Mouse (Mus musculus) activated CD4-positive, CD25-positive, alpha-beta regulatory T cell (primary cell): ENCODE data around the gene Spem1. TPM values are rescaled to one million over a fixed set of nuclear protein-coding genes. Genes with fewer than 3 reads are reported as not detected.

ENCODE experiments used
- polyA plus RNA-seq, 2 experiments: library from polyadenylated mRNA; unstranded; fragments of 100-300 nt; shearing (Covaris generic); gene quantifications; one replicate each; pipeline ENCODE4 v1.2.1; 2017

Spem1 gene
- polyA plus RNA-seq: not detected

GRCm38 (mm10) chr11:69822080-69822479, at the start of gene Spem1:
Gene Spem1, minus strand, starts transcription at chr11:69822180.

DNA sequence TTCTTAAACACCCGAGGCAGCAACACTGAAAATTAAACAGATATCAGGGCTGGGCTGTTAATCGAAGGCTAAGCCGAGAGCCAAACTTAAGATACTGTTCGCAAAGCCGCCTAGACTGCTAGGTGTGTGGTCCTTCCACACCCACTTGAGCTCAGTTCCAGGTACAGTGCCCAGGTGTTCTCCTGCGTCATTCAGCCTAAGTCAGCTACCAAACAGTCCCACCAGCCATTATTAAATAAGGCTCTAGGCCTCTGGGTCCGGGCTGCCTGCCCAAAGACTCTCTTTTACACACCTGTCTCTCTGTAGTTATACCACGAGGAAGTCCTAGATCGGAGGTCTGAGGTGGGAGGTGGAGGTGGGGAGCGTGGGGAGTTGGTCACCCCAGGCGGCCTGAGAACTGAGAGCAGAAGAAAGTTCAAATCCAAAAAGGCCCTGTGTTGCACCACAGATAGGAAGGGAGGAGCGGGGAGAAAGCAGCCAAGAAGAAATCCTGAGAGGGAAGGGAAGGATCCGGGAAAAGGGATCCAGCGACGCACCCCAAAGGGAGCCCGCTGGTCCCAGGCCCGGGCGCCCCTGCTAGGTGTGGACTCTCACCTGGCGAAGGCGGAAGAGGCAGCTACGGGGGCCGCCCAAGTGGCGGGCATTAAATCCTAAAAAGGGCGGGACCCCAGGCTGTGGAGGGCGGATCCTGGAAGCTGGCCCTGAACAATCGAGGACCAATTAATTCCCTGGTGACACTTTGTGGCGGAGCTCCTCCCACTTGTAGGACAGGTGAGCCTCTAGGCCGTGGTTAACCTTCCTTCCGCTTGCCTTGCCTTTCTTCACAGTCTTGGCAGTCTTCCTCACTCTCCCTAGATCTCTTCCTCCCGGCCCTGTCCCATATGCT, 36.4 kb upstream of the Spem1 start, which contains the start of gene Tnk1:
Gene Tnk1, minus strand, starts transcription at position 618 of the 886 bp plus-strand sequence.

DNA sequence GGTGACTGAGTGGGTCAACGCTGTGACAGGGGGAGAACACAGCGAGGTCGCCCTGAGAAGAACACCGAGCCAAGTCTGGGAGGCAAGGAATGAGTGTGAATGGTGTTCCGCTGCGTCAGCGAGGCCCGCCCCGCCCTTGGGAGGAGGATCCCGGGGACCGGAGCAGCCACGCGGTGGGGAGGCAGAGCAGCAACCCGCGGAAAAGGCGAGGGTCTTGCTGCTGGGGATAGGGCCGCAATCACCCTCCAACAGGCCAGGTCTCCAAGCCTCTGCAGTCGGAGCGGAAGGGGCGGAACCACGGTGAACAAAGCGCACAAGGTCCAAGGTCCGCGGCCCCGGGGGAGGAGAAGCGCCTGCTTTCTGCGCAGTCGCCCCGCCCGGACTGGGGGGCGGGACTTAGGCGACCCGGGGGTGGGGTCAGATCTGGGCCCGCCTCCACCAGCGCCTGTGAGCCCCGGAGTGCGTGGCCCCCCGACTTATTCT, 24.3 kb upstream of the Spem1 start, which contains the start of gene Plscr3:
Gene Plscr3, plus strand, starts transcription at position 179 of the 483 bp plus-strand sequence.

DNA sequence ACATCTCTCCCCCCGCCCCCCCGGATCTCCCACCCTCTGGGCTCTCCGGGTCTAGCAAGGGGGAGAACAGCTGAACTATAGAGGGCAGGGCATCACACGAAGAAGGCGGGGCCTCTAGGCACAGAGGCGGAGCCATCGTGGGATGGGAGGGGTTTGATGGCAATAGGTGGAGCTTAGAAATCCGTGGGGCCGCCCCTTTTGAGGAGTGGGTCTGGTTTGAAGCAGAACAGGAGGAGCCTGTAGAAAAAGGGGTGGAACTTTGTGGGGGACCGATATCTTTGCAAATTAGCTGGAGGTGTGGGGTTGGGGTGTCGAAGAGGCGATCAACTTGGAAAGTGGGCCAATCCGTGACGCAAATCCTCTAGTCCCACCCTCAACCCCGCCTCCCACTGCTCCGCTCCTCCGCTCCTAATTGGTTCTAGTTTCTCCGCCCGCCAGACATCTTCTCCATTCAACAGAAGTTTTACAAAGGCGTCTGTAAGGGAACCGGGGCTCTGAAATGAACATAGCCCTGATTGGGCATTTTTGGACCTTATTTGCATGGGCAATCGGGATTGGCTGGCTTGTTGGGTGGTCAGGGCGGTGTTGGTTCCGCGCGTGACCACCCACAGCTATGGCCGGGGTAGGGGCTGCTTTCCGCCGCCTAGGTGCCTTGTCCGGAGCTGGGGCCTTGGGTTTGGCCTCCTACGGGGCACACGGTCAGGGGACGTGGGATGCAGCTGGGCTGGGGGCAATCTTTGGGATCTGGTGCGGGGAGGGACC, 16.2 kb upstream of the Spem1 start, which contains the start of gene Tmem256:
Gene Tmem256, plus strand, starts transcription at position 563 of the 762 bp plus-strand sequence.

DNA sequence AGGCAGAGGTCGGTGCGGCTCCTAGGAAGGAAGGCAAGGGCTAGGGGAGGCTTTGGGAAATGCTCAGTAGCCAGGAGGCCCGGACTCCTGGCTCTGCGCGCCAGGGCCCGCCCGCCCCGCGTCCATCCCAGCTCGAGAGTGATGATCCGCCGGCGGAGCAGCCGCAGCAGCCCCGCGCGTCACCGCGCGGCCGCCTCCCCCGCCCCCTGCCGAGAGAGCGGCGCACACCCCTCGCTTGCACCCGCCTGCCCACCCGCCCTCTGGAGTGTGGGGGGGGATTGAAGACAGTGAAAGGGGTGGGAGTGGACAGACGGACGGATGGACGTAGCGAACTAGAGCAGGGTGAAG, 15.6 kb upstream of the Spem1 start, which contains the start of gene Nlgn2:
Gene Nlgn2, minus strand, starts transcription at position 181 of the 348 bp plus-strand sequence.

DNA sequence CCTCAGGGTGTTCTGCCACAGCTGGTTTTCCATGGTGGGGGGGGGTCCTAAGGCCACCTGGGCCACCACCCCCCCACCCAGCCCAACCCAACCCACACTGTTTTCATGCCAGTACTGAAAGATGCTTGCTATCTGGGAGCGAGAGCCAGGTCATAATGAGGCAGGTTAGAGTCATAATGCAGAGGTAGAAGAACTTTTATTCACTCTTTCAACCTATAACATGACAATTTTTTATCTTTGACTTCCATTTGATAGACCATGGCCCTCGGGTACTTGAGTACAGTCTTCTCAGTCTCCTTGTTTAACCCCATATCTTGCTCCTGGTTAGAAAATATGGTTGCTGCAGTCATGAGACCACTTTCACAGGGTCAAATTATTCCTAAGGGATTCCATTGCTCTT, 3.6 kb downstream of the Spem1 start, which contains the start of gene Spem2:
Gene Spem2, minus strand, starts transcription at position 101 of the 400 bp plus-strand sequence.

DNA sequence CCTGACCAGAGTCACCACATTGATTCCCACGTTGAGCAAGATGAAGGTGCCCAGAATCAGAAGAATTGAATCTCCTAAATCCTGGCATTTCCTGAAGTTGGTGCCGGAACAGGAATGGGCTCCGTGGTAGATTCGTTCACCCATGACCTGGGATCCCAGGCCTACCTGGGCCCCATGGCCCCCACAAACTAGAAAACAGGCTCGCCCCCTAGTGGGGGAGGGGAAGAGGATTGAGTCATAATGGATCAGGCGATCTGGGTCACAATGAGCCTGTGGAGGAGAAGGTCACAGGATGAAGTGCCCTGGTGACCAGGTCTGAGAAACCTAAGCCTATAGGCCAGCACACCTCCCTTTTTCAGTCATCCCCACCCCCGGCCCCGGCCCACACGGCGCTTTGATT, 6.8 kb downstream of the Spem1 start, which contains the start of gene Gm39566:
Gene Gm39566, minus strand, starts transcription at position 144 of the 400 bp plus-strand sequence.

GRCm38 (mm10) chr11:69804972-69805909, 16.7 kb downstream of the Spem1 start, which contains the start of gene Tmem102:
Gene Tmem102, minus strand, starts transcription at chr11:69805624.

GRCm38 (mm10) chr11:69801379-69801977, 20.5 kb downstream of the Spem1 start, which contains the start of gene Fgf11:
Gene Fgf11, minus strand, starts transcription at chr11:69801857.

GRCm38 (mm10) chr11:69795168-69795982, 26.6 kb downstream of the Spem1 start, which contains the start of gene Chrnb1:
Gene Chrnb1, minus strand, starts transcription at chr11:69795943.

Other genes with a start within 250 kb of the Spem1 start
- gene Wrap53, start 241.9 kb downstream of the Spem1 start, polyA plus RNA-seq: 10 to 100 TPM; 19.2 to 31.5 TPM
- gene Trp53, start 241.8 kb downstream of the Spem1 start, polyA plus RNA-seq: 100 to 1,000 TPM; 162 to 242 TPM
- gene Atp1b2, start 216.2 kb downstream of the Spem1 start, polyA plus RNA-seq: under 1 TPM in 1 of 2 experiments, not detected in 1; 0.14 TPM
- under 1 TPM in 1 of 2 experiments, not detected in 1; 0.32 TPM for gene Shbg, start 204.3 kb downstream of the Spem1 start, polyA plus RNA-seq
- not detected for gene Sat2, start 200.2 kb downstream of the Spem1 start, polyA plus RNA-seq
- gene Fxr2, start 189.2 kb downstream of the Spem1 start, polyA plus RNA-seq: 10 to 100 TPM; 49.1 to 52.6 TPM
- not detected for gene Sox15, start 166.9 kb downstream of the Spem1 start, polyA plus RNA-seq
- gene Mpdu1, start 159.5 kb downstream of the Spem1 start, polyA plus RNA-seq: 10 to 100 TPM; 78.8 to 82.1 TPM
- gene Cd68, start 156.0 kb downstream of the Spem1 start, polyA plus RNA-seq: 10 to 100 TPM in 1 of 2 experiments, 1 to 10 TPM in 1; 5.9 to 15.7 TPM
- 100 to 1,000 TPM; 550 to 657 TPM for gene Eif4a1, start 149.8 kb downstream of the Spem1 start, polyA plus RNA-seq
- gene Senp3, start 140.1 kb downstream of the Spem1 start, polyA plus RNA-seq: 10 to 100 TPM; 47.4 to 49.1 TPM
- gene Tnfsf13, start 136.4 kb downstream of the Spem1 start, polyA plus RNA-seq: under 1 TPM; 0.13 to 0.34 TPM
- under 1 TPM; 0.31 to 0.42 TPM for gene Tnfsf12, start 126.3 kb downstream of the Spem1 start, polyA plus RNA-seq
- gene Tnfsfm13, start 126.1 kb downstream of the Spem1 start, polyA plus RNA-seq: under 1 TPM; 0.08 to 0.44 TPM
- gene Polr2a, start 63.5 kb downstream of the Spem1 start, polyA plus RNA-seq: 10 to 100 TPM; 30.9 to 45.6 TPM
- not detected for gene Slc35g3, start 60.2 kb downstream of the Spem1 start, polyA plus RNA-seq
- gene Zbtb4, start 56.3 kb downstream of the Spem1 start, polyA plus RNA-seq: 1 to 10 TPM; 4.9 to 5.8 TPM
- gene Chrnb1, start 26.2 kb downstream of the Spem1 start, polyA plus RNA-seq: 1 to 10 TPM; 1.6 to 3.6 TPM
- not detected for gene Fgf11, start 20.3 kb downstream of the Spem1 start, polyA plus RNA-seq
- gene Tmem102, start 16.6 kb downstream of the Spem1 start, polyA plus RNA-seq: under 1 TPM in 1 of 2 experiments, not detected in 1; 0.38 TPM
- gene Gm39566, start 6.9 kb downstream of the Spem1 start, polyA plus RNA-seq: not detected
- not detected for gene Spem2, start 3.7 kb downstream of the Spem1 start, polyA plus RNA-seq
- gene Nlgn2, start 15.6 kb upstream of the Spem1 start, polyA plus RNA-seq: under 1 TPM; 0.24 to 0.34 TPM
- gene Tmem256, start 16.3 kb upstream of the Spem1 start, polyA plus RNA-seq: 100 to 1,000 TPM; 109 to 131 TPM
- gene Plscr3, start 24.2 kb upstream of the Spem1 start, polyA plus RNA-seq: 10 to 100 TPM; 19.0 to 36.8 TPM
- not detected for gene Tnk1, start 36.5 kb upstream of the Spem1 start, polyA plus RNA-seq
- gene Tmem95, start 55.8 kb upstream of the Spem1 start, polyA plus RNA-seq: not detected
- 1 to 10 TPM in 1 of 2 experiments, under 1 TPM in 1; 0.39 to 3.3 TPM for gene Kctd11, start 59.2 kb upstream of the Spem1 start, polyA plus RNA-seq
- 100 to 1,000 TPM; 299 to 487 TPM for gene Acap1, start 73.4 kb upstream of the Spem1 start, polyA plus RNA-seq
- 1 to 10 TPM; 1.5 to 4.2 TPM for gene 2810408A11Rik, start 78.8 kb upstream of the Spem1 start, polyA plus RNA-seq
- gene Neurl4, start 78.9 kb upstream of the Spem1 start, polyA plus RNA-seq: 1 to 10 TPM; 5.2 to 6.2 TPM
- gene Gps2, start 91.7 kb upstream of the Spem1 start, polyA plus RNA-seq: 100 to 1,000 TPM; 148 to 174 TPM
- gene Eif5a, start 99.8 kb upstream of the Spem1 start, polyA plus RNA-seq: 1,000 to 10,000 TPM; 1,226 to 1,635 TPM
- gene Ybx2, start 113.6 kb upstream of the Spem1 start, polyA plus RNA-seq: not detected
- gene Slc2a4, start 126.0 kb upstream of the Spem1 start, polyA plus RNA-seq: not detected
- under 1 TPM in 1 of 2 experiments, not detected in 1; 0.49 TPM for gene Cldn7, start 142.6 kb upstream of the Spem1 start, polyA plus RNA-seq
- 100 to 1,000 TPM in 1 of 2 experiments, 10 to 100 TPM in 1; 88.2 to 126 TPM for gene Ctdnep1, start 159.0 kb upstream of the Spem1 start, polyA plus RNA-seq
- gene Elp5, start 160.3 kb upstream of the Spem1 start, polyA plus RNA-seq: 100 to 1,000 TPM in 1 of 2 experiments, 10 to 100 TPM in 1; 57.5 to 119 TPM
- gene Gabarap, start 169.0 kb upstream of the Spem1 start, polyA plus RNA-seq: 100 to 1,000 TPM; 433 to 450 TPM
- 10 to 100 TPM; 80.2 to 94.0 TPM for gene Phf23, start 173.6 kb upstream of the Spem1 start, polyA plus RNA-seq
- 10 to 100 TPM; 14.2 to 22.1 TPM for gene Dvl2, start 178.4 kb upstream of the Spem1 start, polyA plus RNA-seq
- 100 to 1,000 TPM; 104 to 130 TPM for gene Acadvl, start 193.2 kb upstream of the Spem1 start, polyA plus RNA-seq
- 1 to 10 TPM; 5.6 to 5.7 TPM for gene Dlg4, start 194.8 kb upstream of the Spem1 start, polyA plus RNA-seq
- not detected for gene Asgr1, start 231.9 kb upstream of the Spem1 start, polyA plus RNA-seq